Mouse (Mus musculus) bone marrow, adult 2 months (tissue): ENCODE results near the gene Ninj2.

Experiments used
- CTCF ChIP-seq: fragments of 200-500 bp; IDR thresholded peaks from 2 replicates; pipeline ENCODE4 v1.5.1; 2011; ENCODE audit warnings: low read length, control low read depth; ENCODE audit not compliant: control insufficient read depth, insufficient read depth
- POLR2A ChIP-seq: fragments of 200-500 bp; IDR thresholded peaks from 2 replicates; pipeline ENCODE4 v1.6.1; 2011; ENCODE audit warnings: low read depth, mild to moderate bottlenecking, control low read depth, low read length, borderline replicate concordance; ENCODE audit not compliant: control insufficient read depth

DNA sequence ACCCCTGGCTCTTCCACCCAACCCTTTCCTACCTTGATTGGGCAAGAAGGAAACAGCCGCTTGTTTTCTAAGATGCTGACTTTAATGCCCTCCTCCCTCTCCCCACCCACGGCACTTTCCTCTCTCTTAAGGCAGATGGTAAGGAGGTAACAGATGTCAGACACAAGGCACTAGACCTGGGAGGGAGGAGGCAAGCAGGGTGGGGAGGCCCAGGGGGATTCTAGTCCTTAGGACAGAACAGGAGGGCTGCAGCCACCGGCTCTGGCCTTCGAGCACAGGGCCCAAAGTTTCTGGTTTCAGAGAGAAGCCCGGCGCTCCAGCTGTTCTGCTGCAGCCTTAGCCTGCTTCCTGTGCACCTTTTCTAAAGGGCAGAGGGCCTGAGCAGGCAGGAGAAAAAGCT is 108.8 kb downstream of the Ninj2 start:
- TF ChIP-seq CTCF, result no peak
- no peak for TF ChIP-seq POLR2A
